Mouse (Mus musculus): ENCODE data around the gene Jmjd7. TPM values are rescaled to one million over a fixed set of nuclear protein-coding genes. Genes with fewer than 3 reads are reported as not detected.

Jmjd7 gene
- total RNA-seq, 2 experiments from 2014 or later: 2.5 to 3.7 TPM

- no peak for DNase-seq
These were observed 15.7 kb upstream of the Jmjd7 start for GRCm38 (mm10) chr2:120011462-120012200.

- DNase-seq: no peak
These were observed 14.4 kb upstream of the Jmjd7 start for GRCm38 (mm10) chr2:120012924-120013323.

GRCm38 (mm10) chr2:120013831-120014486, 13.3 kb upstream of the Jmjd7 start:
- DNase-seq: no peak

- DNase-seq: no peak
These were observed 11.4 kb upstream of the Jmjd7 start for GRCm38 (mm10) chr2:120015882-120016281.

GRCm38 (mm10) chr2:120017599-120017998, 9.7 kb upstream of the Jmjd7 start:
- no peak for DNase-seq

GRCm38 (mm10) chr2:120024337-120024736, 2.9 kb upstream of the Jmjd7 start:
- DNase-seq: no peak

GRCm38 (mm10) chr2:120027950-120028331, 658 bp downstream of the Jmjd7 start:
- no peak for DNase-seq

- DNase-seq: no peak
These were observed 3.1 kb downstream of the Jmjd7 start for GRCm38 (mm10) chr2:120030380-120030779.

- no peak for DNase-seq
These were observed 5.6 kb downstream of the Jmjd7 start, which contains the start of gene Pla2g4b for GRCm38 (mm10) chr2:120032726-120033467. Gene Pla2g4b (plus strand): TSS chr2:120033417.

- no peak for DNase-seq
These were observed 6.4 kb downstream of the Jmjd7 start for GRCm38 (mm10) chr2:120033726-120034125.

- no peak for DNase-seq
These were observed 10.5 kb downstream of the Jmjd7 start for GRCm38 (mm10) chr2:120037744-120038143.

- no peak for DNase-seq
These were observed 13.7 kb downstream of the Jmjd7 start for GRCm38 (mm10) chr2:120040991-120041390.

GRCm38 (mm10) chr2:120044101-120044603, 16.9 kb downstream of the Jmjd7 start:
- DNase-seq: no peak

GRCm38 (mm10) chr2:120044676-120045075, 17.4 kb downstream of the Jmjd7 start:
- DNase-seq: no peak

- no peak for DNase-seq
These were observed 19.4 kb downstream of the Jmjd7 start for GRCm38 (mm10) chr2:120046486-120047310.

- no peak for DNase-seq
These were observed 20.9 kb downstream of the Jmjd7 start for GRCm38 (mm10) chr2:120048173-120048572.

- no peak for DNase-seq
These were observed 22.5 kb downstream of the Jmjd7 start for GRCm38 (mm10) chr2:120049632-120050274.

- DNase-seq: no peak
These were observed 24.1 kb downstream of the Jmjd7 start for GRCm38 (mm10) chr2:120051405-120051804.

- peak; percentile 54 for DNase-seq
These were observed 27.7 kb downstream of the Jmjd7 start for GRCm38 (mm10) chr2:120054771-120055552.

GRCm38 (mm10) chr2:120055923-120056322, 28.6 kb downstream of the Jmjd7 start:
- DNase-seq: no peak
